Mouse (Mus musculus): ENCODE data around the gene Lsamp. TPM values are rescaled to one million over a fixed set of nuclear protein-coding genes. Genes with fewer than 3 reads are reported as not detected.

The Lsamp gene
- polyA plus RNA-seq, 1 experiment from 2014 or later: 27.9 TPM

DNA sequence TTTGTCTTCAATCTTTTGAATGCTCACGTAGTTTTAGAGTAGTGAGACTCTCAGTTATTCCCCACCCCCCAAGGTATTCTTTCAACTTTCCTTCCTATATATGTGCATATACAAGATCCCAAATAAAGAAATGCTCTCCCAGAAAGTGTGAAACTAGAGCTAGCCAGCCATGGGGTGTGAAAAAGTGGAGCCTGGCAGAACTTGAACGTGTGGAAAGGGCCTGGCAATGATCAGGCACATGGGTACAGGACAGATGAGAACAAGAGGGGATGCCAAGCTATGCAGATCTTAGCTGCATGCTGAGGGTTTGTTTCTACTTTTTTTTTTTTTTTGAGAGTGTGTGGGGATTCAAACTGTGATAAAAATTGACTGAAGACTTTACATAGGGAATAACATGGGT is 1916.6 kb downstream of the Lsamp start:
- H3K27me3 ChIP-seq: no peaks in the 10 kb centered on the region
- no peak overlapping the region for H3K4me3 ChIP-seq
- no peak overlapping the region for H3K27ac ChIP-seq
- H3K36me3 ChIP-seq (ENCODE audit: poor library complexity, severe bottlenecking): no peaks in the 10 kb centered on the region
- peak; percentile 51; the same call in 1 of the 2 replicates for ATAC-seq
- WGBS: 64% methylated on average over 2 of the region's 2 CpGs
- H3K4me2 ChIP-seq: no peak overlapping the region
- H3K9me3 ChIP-seq (replicated peaks): no peaks in the 10 kb centered on the region
- no peak overlapping the region for H3K9ac ChIP-seq
- H3K4me1 ChIP-seq: peaks cover 15% of the 10 kb centered on the region

DNA sequence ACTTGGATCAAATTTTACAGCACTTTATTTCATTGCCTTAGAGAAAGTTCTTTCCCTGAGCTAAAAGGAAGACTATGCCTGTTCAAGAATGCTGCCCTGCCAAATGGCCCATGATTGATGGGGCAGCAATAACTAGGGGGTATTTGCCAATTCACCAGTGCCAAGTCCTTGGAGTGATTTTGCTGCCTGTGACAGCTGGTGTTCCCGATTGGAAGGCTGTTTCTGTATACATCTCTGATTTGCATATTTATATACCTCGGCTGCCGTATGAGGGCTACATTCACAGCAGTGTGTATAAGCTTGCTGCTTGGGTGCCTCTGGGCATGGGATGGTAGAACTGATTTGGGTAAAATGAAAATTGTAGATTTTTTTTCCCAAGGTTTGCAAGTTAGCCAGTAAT is 1919.5 kb downstream of the Lsamp start:
- peak; percentile 92 for ATAC-seq
- H3K4me1 ChIP-seq: peaks cover 15% of the 10 kb centered on the region
- H3K27me3 ChIP-seq: no peaks in the 10 kb centered on the region
- no peak overlapping the region for H3K4me2 ChIP-seq
- 28% methylated on average over 3 of the region's 3 CpGs for WGBS
- no peaks in the 10 kb centered on the region for H3K9me3 ChIP-seq (replicated peaks)
- no peak overlapping the region for H3K9ac ChIP-seq
- no peak overlapping the region for H3K4me3 ChIP-seq
- no peaks in the 10 kb centered on the region for H3K36me3 ChIP-seq (ENCODE audit: poor library complexity, severe bottlenecking)
- no peak overlapping the region for H3K27ac ChIP-seq

DNA sequence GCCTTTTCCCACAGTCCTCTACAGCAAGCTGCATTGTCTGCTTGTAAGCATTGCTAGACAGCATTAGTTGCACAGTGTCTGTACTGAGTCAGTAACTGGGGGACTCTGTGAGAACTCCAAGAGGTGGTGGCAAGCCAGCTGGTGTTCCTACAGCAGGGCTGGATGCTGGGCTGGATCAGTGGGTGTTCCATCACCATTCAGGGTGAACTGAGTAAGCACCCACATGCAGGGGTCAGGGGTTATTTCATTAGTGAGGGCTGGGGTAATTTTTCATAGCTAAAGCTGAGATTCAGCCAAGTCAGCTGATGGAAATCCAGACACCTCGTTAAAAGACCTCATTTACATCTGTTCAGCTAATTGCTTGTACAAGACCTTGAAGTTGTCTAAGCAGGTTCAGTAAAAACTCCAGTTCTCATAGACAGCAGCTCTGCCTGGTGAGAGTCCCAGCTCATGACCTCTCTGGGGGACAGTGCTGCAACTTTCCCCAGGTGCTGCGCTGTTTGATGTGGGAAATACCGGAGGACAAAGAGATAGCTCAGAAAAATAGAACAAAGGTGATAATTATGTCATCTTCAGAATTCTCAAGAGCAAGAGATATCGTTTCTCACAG is 1928.5 kb downstream of the Lsamp start:
- ATAC-seq: peak; percentile 78
- WGBS: 47% methylated on average over 4 of the region's 4 CpGs
- no peak overlapping the region for H3K27ac ChIP-seq

DNA sequence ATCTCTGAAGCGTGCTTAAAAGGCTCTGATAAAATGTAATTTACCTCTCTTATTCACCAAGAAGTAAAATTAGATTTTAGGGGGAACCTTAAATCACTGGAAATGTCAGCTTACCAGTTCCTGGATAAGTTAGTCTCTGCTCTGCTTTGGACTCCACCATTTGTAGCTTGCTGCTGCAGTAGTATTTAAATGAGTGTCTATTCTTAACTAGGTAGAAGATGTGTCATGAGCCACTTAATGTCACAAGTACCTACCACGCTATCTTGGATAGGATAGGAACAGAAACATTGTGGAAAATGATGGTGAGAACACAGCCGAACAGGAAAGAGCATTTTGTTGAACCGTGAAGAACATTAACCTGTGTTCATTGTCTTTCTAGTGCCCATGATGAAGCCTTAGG is 1929.2 kb downstream of the Lsamp start:
- Histone ChIP-seq H3K9ac (no peak overlapping the region), H3K4me1 (peaks cover 8% of the 10 kb centered on the region), H3K27me3 (no peaks in the 10 kb centered on the region), H3K9me3 (replicated peaks) (no peaks in the 10 kb centered on the region), H3K36me3 (ENCODE audit: poor library complexity, severe bottlenecking) (no peaks in the 10 kb centered on the region), H3K4me2 (no peak overlapping the region), H3K4me3 (no peak overlapping the region), H3K27ac (no peak overlapping the region)
- WGBS: 88% methylated on average over 4 of the region's 4 CpGs
- no peak for ATAC-seq

More for the DNA sequence above, 1928.5 kb downstream of the Lsamp start:
- H3K27me3 ChIP-seq: no peaks in the 10 kb centered on the region
- H3K4me3 ChIP-seq: no peak overlapping the region
- H3K4me1 ChIP-seq: peaks cover 8% of the 10 kb centered on the region
- H3K9me3 ChIP-seq (replicated peaks): no peaks in the 10 kb centered on the region
- H3K36me3 ChIP-seq (ENCODE audit: poor library complexity, severe bottlenecking): no peaks in the 10 kb centered on the region
- no peak overlapping the region for H3K4me2 ChIP-seq
- H3K9ac ChIP-seq: no peak overlapping the region

DNA sequence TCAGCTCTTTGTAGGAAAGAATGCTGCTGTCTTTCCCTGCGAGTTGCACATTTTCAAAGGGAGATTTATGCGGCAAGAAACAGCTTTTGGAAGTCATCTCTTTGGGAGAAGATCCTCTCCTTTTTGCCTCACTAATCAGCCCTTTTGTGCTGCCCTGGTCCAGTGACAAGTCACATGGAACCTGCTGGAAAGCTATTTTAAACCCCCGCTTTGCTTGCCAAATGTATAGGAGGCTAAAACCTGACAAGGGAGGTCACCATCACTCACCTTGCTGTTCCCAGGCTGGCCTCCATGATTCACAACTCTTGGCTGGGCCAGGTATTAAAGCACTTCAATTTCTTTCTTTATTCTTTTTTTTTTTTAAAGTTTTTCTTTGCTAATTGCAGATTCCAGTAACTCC is 1932.2 kb downstream of the Lsamp start:
- WGBS: 78% methylated on average over 3 of the region's 3 CpGs
- Histone ChIP-seq H3K27ac (no peak overlapping the region), H3K4me2 (no peak overlapping the region), H3K9ac (no peak overlapping the region), H3K4me3 (no peak overlapping the region), H3K4me1 (peaks cover 8% of the 10 kb centered on the region), H3K27me3 (no peaks in the 10 kb centered on the region), H3K9me3 (replicated peaks) (no peaks in the 10 kb centered on the region), H3K36me3 (ENCODE audit: poor library complexity, severe bottlenecking) (no peaks in the 10 kb centered on the region)
- no peak for ATAC-seq

DNA sequence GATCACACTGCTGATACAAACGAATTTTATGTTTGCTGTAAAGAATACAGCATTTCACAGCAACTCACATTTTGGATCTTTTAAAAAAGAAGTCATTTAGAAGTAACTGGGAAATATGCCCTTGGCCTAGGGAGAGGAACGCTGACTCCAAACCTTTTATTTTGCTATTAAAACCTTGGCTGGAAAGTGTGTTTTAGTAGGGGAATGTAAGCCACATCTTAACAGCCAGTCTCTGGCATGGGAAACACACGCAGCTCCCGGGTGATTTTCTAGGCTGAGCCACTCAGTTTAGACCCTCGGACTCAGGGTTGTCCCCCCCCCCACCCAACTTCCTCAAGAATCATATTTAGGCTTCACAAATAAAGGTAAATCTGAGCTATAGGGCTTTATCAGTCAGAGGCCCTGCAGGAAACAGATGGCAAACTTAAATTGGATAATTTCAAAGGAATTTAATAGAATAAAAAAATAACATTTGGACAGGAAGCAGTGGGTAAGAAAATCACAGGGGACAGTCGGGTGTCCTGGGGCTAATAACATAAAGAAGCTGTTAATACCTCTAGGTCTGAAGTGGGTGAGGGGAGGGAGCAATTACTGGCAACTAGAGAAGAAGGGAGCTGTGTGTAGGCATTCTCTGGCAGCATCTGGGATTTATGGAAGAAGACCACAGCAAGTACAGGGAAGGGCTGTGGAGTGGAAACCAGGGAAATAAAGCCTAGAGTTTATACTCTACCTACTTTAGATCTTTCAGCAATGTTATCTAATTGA is 1933.1 kb downstream of the Lsamp start:
- Histone ChIP-seq H3K36me3 (ENCODE audit: poor library complexity, severe bottlenecking) (no peaks in the 10 kb centered on the region), H3K27ac (no peak overlapping the region), H3K4me1 (peaks cover 8% of the 10 kb centered on the region), H3K4me3 (no peak overlapping the region), H3K9me3 (replicated peaks) (no peaks in the 10 kb centered on the region), H3K9ac (no peak overlapping the region), H3K4me2 (no peak overlapping the region), H3K27me3 (no peaks in the 10 kb centered on the region)
- 70% methylated on average over 6 of the region's 6 CpGs for WGBS
- no peak for ATAC-seq

DNA sequence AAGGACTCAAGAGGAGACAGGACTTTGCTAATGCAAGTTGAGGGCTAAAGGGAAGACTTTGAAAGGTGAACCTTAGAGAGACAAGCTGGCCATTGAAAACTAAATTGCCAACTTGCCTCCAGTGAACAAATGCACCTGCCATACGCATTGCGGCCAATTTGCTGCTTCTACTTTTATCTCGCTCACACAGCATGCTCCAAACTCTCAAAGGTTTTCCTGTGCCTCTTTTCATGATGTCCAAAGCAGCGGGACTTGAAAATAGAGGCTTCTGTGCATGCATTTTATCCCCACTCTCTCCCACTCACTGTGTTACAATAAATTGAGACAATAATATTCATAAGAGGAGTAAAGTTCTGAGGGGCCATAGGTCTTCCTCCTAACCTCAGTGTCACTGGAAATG is 1945.4 kb downstream of the Lsamp start:
- ATAC-seq: no peak
- no peaks in the 10 kb centered on the region for H3K9me3 ChIP-seq (replicated peaks)
- H3K4me2 ChIP-seq: no peak overlapping the region
- 75% methylated on average over 4 of the region's 4 CpGs for WGBS
- no peak overlapping the region for H3K27ac ChIP-seq
- no peak overlapping the region for H3K4me3 ChIP-seq
- H3K9ac ChIP-seq: no peak overlapping the region
- H3K36me3 ChIP-seq (ENCODE audit: poor library complexity, severe bottlenecking): no peaks in the 10 kb centered on the region
- no peaks in the 10 kb centered on the region for H3K4me1 ChIP-seq
- H3K27me3 ChIP-seq: no peaks in the 10 kb centered on the region

DNA sequence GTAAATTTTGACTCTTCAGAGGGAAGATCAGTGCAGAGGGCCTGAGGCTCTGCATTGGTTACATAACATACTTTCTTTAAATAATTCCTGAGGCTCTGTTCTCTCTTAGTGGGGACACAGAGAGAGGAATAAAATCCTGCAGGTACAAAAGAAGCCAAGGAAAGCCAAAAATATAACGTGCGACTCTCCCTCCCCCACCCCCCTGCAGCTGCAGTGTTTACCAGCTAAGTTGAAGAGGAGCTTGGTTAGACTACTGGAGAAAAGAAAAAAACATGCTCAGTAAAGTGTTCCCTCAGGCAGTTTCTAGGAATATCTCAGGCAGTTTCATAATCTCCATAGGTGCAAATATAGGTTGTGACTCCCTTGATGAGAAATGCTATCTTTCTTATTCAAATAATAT is 1951.5 kb downstream of the Lsamp start:
- no peak for ATAC-seq
- no peak overlapping the region for H3K9ac ChIP-seq
- H3K4me2 ChIP-seq: no peak overlapping the region
- H3K9me3 ChIP-seq (replicated peaks): no peaks in the 10 kb centered on the region
- H3K27ac ChIP-seq: no peak overlapping the region
- no peaks in the 10 kb centered on the region for H3K27me3 ChIP-seq
- no peak overlapping the region for H3K4me3 ChIP-seq
- WGBS: 71% methylated on average over 2 of the region's 2 CpGs
- no peaks in the 10 kb centered on the region for H3K4me1 ChIP-seq
- no peaks in the 10 kb centered on the region for H3K36me3 ChIP-seq (ENCODE audit: poor library complexity, severe bottlenecking)

DNA sequence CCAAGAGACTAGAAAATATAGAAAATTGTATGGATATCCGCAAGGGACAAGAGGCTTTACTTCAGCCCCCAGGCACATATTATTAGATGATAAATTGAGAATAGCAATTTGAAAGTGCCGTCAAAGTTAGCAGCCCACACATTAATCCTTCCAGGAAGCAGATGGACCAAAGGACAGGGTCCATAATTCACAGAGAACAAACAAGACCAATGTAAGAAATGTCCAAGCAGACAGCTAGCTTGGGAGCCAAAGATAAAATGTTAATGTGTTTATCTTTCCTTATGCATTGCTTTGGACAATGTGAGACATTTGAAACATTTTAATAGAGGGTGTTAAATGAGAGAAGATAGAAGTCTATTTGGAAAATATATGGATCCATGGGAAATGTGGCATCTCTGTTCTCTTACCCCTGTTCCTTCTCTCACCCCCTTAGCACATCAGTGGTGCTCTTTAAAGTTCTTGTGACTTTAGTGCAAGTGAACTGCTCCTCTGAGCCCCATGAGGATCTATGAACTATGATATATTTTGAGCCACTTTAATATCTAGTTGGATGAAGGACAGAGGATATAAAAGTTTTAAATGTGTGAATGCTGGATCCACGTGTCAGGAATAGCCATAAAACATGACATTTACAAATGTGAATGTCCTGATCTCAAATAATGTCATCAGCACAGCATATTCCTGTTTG is 1952.9 kb downstream of the Lsamp start:
- no peak for ATAC-seq
- Histone ChIP-seq H3K4me2 (no peak overlapping the region), H3K27ac (no peak overlapping the region), H3K27me3 (no peaks in the 10 kb centered on the region), H3K4me1 (no peaks in the 10 kb centered on the region), H3K4me3 (no peak overlapping the region), H3K36me3 (ENCODE audit: poor library complexity, severe bottlenecking) (no peaks in the 10 kb centered on the region), H3K9me3 (replicated peaks) (no peaks in the 10 kb centered on the region), H3K9ac (no peak overlapping the region)
- 92% methylated on average over 3 of the region's 3 CpGs for WGBS

DNA sequence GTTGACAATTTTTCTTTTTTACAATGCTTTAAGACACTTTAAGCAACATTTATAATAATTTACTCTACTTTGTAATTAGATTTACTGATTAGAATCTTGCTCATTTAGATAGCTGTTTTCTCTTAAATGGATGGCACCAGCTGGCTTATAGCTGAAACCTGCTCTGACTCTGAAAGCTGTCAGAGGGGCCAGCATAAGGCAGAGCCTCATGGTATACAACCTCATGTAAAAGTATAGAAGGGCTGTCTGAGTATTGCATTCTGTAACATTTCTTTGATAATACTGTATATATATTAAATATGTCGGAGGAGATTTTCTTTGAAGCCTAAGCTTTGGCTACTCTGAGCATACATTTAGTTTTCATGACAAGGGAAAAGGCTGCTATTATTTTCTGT is 1953.4 kb downstream of the Lsamp start:
- H3K9me3 ChIP-seq (replicated peaks): no peaks in the 10 kb centered on the region
- WGBS: 93% methylated on average over 1 of the region's 1 CpGs
- H3K4me3 ChIP-seq: no peak overlapping the region
- no peak overlapping the region for H3K27ac ChIP-seq
- H3K4me1 ChIP-seq: no peaks in the 10 kb centered on the region
- H3K27me3 ChIP-seq: no peaks in the 10 kb centered on the region
- ATAC-seq: no peak
- H3K4me2 ChIP-seq: no peak overlapping the region
- no peak overlapping the region for H3K9ac ChIP-seq
- no peaks in the 10 kb centered on the region for H3K36me3 ChIP-seq (ENCODE audit: poor library complexity, severe bottlenecking)

DNA sequence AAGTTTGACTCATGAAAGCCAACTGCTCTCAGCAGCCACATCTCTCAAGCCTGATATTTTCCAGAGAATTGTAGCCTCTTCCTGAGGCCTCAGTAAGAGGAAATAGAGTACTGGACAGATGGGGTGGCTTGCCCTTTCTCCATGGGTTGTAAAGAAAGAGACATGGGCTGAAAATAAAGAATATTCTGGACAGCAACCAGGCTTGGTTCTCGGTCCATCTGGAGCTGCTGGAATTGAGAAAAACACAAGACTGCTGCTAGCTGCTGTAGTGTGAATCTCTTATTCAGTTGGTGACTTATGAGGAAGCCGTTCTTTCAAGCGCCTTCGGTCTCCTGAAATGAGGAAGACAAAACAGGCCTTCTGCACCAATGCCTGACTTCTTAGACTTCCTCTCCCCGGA is 1954.1 kb downstream of the Lsamp start:
- Histone ChIP-seq H3K9ac (no peak overlapping the region), H3K4me1 (no peaks in the 10 kb centered on the region), H3K9me3 (replicated peaks) (no peaks in the 10 kb centered on the region), H3K27ac (no peak overlapping the region), H3K4me2 (no peak overlapping the region), H3K4me3 (no peak overlapping the region), H3K27me3 (no peaks in the 10 kb centered on the region), H3K36me3 (ENCODE audit: poor library complexity, severe bottlenecking) (no peaks in the 10 kb centered on the region)
- 92% methylated on average over 5 of the region's 5 CpGs for WGBS
- ATAC-seq: no peak

DNA sequence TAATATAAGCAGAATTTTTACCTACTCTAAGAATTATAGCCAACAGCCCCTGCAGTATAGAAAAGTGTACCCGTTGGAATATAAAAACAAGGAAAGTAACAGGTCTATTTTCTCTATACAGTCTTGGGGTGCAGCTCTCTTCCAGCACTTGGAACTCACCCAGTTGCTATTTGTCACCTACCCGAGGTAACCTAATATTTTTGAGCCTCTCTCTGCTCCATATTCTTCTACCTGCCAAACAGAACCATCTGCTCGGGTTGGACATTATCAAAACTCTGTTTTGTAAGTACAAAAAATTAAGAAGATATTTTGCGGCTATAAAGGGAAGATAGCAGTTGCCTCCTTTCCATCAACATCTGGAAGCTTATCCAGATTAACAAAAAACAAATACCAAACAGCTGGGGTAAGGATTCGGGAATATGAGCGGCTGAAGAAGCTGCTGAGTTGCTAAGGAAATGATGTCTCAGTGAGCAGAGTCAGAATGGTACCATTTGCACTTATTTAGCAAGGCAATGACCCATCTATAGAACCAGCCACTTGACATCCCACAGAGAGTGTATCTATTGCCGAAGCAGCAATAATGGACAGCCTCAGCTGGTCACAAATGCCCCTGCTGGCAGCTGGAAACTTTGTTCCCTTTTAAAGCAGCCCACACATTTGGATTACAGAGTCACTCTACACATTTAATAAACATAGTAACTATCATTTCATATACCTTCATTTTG is 1957.6 kb downstream of the Lsamp start:
- Histone ChIP-seq H3K4me2 (no peak overlapping the region), H3K4me3 (no peak overlapping the region), H3K9ac (no peak overlapping the region), H3K4me1 (no peaks in the 10 kb centered on the region), H3K36me3 (ENCODE audit: poor library complexity, severe bottlenecking) (no peaks in the 10 kb centered on the region), H3K27ac (no peak overlapping the region), H3K27me3 (no peaks in the 10 kb centered on the region), H3K9me3 (replicated peaks) (no peaks in the 10 kb centered on the region)
- ATAC-seq: no peak
- WGBS: 82% methylated on average over 7 of the region's 7 CpGs
